Mouse (Mus musculus) spleen, postnatal 10 days (tissue): ENCODE results near the gene Asxl2.

Experiments used
- DNase-seq, 2 experiments: peaks; one replicate each; pipeline ENCODE4 v3.0.0; 2021 to 2022; ENCODE audit warnings: low spot score in 2 of 2

Asxl2 gene

DNA sequence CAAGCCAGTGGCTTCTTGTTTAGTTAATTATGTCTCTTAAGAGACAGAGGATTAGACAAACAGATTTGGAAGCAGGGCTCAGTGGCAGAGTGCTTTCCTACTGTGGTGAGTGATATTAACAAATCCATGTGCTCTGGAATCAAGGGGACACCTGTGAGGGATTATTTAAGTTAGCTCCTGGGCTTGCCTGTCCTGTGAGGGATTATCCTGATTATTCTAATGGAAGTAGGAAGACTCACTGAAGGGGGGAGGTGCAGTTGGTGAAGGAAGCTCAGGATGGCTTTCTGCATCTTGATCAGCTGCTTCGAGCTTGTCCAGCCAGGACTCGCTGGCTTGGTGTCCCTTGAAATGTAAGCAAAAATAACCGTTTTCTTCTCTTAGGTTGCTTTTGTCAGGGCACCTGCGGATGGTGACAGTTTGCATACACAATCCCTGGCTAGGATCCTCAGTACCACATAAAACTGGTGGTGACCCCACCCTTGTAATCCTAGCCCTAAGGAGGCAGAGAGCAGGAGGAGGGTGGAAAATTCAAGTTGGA, 119.5 kb downstream of the Asxl2 start:
- DNase-seq: no peak

DNA sequence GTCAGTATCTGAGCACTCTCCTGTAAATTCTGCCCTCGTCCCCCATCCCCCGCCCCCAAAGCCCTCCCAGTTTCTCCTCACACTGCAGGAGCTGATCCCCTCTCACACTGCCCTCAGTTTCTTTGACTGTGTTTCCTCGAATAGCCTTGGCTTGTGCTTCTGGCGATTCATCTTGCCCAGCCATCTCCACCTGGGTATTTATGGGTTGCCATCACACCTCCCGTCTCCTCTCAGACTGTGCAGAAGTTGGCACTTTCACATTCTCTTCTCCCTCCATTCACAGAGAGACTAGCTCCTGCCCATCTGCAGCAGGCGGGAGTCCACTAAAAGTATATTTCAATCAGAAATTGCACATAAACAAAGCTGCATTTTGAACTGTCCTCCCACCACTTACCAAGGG, 120.1 kb downstream of the Asxl2 start:
- no peak for DNase-seq

DNA sequence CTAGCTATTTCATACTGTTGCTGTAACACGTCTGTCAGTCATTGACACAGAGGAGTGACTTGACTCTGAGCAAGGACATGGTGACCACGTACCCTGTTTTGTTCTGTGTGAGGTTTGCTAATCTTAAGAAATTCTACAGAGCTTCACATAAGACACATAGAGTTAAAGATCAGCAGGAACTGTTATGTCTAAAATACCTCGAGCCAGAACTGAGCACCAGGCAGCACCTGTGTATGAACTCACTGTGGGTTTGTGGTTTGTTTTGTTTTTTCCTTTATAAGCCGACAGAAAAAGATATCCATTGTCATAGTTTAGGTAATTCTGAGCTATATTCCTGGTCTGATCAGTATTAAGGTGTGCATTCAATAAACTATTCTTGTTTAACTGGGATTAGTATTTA, 120.8 kb downstream of the Asxl2 start:
- DNase-seq: no peak

DNA sequence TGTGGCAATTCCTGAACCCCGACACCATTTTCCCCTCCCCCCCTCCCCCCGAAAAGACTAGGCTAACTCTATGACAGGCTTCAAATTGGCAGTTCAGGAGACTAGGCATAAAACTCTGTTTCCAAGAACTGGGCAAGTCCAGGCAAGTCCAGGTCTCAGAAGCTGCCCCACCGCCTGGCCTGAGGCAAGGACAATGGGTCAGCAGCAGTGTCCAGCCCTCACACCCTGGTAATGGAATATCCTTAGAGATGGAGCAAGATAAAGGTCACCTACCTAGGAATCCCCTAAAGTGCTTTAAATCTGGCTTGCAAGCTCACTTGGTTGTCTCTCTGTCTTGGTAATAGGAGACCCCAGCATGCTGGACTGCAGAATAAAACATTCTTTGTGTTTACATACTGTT, 121.3 kb downstream of the Asxl2 start:
- DNase-seq: no peak

DNA sequence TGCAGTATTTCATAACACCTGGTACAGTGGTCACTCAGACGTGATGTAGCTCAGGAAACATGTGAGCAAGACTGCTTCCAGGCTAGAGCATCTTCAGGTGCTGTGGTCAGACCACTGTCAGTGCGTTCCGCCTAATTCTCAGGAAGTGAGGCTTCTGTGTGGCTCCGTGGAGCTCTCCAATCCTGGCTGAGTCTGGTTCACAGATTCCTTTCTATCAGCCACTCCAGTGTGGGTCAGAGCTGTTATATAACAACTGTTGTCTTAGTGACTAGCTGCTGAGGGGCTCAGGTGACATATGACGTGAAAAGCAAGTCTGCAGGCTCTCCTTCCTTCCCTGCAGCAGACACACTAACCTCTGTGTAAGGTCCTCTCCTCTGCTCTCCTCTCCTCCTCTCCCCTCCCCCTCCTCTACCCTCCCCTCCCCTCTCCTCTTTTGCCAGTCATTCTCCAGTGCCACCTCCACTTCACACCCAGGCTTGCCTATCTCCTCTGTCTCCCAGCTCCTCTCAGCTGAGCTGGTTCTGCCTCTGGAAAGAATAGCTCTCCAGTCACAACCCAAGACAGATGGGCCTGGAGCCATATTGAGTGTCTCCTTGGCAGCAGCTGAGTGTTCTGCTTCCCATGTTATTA, 122.0 kb downstream of the Asxl2 start:
- DNase-seq: no peak

DNA sequence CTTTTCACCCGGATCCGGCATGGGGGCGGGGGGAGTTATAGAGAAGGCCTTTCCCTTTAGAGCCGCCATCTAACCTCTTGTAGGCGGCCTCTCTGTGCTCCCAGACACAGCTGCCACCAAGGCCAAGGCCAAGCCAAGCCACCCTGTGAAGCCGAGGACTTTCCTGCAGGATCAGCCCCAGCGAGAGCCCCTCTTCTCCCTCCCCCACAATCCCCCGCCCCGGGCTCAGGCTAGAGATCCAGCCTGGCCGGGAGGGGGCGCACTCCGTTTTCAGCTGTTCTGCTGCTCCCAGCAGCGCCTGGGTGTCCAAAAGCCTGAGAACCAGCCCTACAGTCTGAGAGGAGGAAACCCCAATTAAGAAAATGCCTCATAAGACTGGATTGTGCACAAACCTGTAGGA, 123.6 kb downstream of the Asxl2 start:
- peak in 1 of 2 experiments; percentile 48 for DNase-seq
